Mouse (Mus musculus): ENCODE results near the gene Hipk1. TPM values are rescaled to one million over a fixed set of nuclear protein-coding genes. Genes with fewer than 3 reads are reported as not detected.
A peak's percentile ranks its signal among the peaks of the same experiment; 100 is the strongest.

Gene Hipk1
- polyA plus RNA-seq, 1 experiment from 2014 or later = 16.8 TPM

- DNase-seq (peak; percentile 97), ATAC-seq (ENCODE audit: insufficient read depth) (peak; percentile 97)
- peaks cover 5% of the 10 kb centered on the region; the same call in 1 of the 2 replicates for H3K4me1 ChIP-seq (ENCODE audit: insufficient read depth)
- peak within 1 kb of the TSS; percentile 91 for H3K9ac ChIP-seq
- H3K4me3 ChIP-seq (ENCODE audit: low read depth, low read length) = peak within 1 kb of the TSS; percentile 85
- no peaks in the 10 kb centered on the region for H3K27me3 ChIP-seq (ENCODE audit: insufficient read depth, low read length)
- H3K27ac ChIP-seq (ENCODE audit: low read depth) = peak within 1 kb of the TSS; percentile 96
- H3K4me2 ChIP-seq = peak within 1 kb of the TSS; percentile 72
- peaks cover 32% of the 10 kb centered on the region for H3K36me3 ChIP-seq (ENCODE audit: insufficient read depth)
- TF ChIP-seq CTCF (IDR thresholded peaks at IDR 0.05; ENCODE audit: low read depth) = no peak
- H3K9me3 ChIP-seq (ENCODE audit: low read depth, low read length) = no peaks in the 10 kb centered on the region
- under 1% methylated on average over 66 of the region's 70 CpGs for WGBS
Observed at GRCm38 (mm10) chr3:103808891-103809798, 17.8 kb upstream of the Hipk1 start, which contains the start of the genes Dclre1b, Ap4b1 and Gm43064. Dclre1b (minus strand) TSS chr3:103809444. Ap4b1 (plus strand) TSS chr3:103809520. Gm43064 (plus strand) TSS chr3:103809573.

- Histone ChIP-seq H3K4me1 (ENCODE audit: insufficient read depth) (peaks cover 11% of the 10 kb centered on the region), H3K36me3 (ENCODE audit: insufficient read depth) (peaks cover 45% of the 10 kb centered on the region), H3K4me2 (no peak overlapping the region), H3K9me3 (ENCODE audit: low read depth, low read length) (no peaks in the 10 kb centered on the region), H3K27me3 (ENCODE audit: insufficient read depth, low read length) (no peaks in the 10 kb centered on the region), H3K4me3 (ENCODE audit: low read depth, low read length) (no peak overlapping the region), H3K9ac (no peak overlapping the region), H3K27ac (ENCODE audit: low read depth) (no peak overlapping the region)
- DNase-seq (no peak), ATAC-seq (ENCODE audit: insufficient read depth) (no peak)
- 90% methylated on average over 1 of the region's 1 CpGs for WGBS
- no peak for TF ChIP-seq CTCF (IDR thresholded peaks at IDR 0.05; ENCODE audit: low read depth)
Observed at GRCm38 (mm10) chr3:103805671-103806070, 14.3 kb upstream of the Hipk1 start.

DNA sequence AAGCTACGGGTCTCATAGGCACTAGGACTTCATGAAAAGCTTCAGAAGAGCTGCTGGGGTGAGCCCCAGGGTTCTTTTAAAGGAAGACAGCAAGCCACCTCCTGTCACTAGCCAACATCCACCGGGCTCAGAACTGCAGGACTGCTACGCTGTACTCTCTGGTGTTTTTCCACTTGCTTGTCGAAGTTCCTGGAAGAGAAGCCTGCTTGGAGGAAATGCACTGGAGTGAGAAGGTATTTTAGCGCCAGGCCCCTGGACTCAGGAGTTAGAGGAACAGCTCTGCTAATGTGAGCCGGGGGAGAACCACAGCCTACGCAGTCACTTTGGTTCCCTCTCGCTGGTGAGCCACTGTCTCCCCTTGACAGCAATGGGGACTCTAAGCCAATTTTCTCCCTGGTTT, 11.5 kb upstream of the Hipk1 start:
- no peaks in the 10 kb centered on the region for H3K27me3 ChIP-seq (ENCODE audit: insufficient read depth, low read length)
- no peak overlapping the region; the same call in 1 of the 2 replicates for H3K27ac ChIP-seq (ENCODE audit: low read depth)
- H3K4me3 ChIP-seq (ENCODE audit: low read depth, low read length) = no peak overlapping the region
- 87% methylated on average over 8 of the region's 8 CpGs for WGBS
- DNase-seq (no peak), ATAC-seq (ENCODE audit: insufficient read depth) (no peak)
- no peaks in the 10 kb centered on the region for H3K9me3 ChIP-seq (ENCODE audit: low read depth, low read length)
- TF ChIP-seq CTCF (IDR thresholded peaks at IDR 0.05; ENCODE audit: low read depth) = no peak
- H3K9ac ChIP-seq = no peak overlapping the region
- H3K4me1 ChIP-seq (ENCODE audit: insufficient read depth) = peaks cover 6% of the 10 kb centered on the region
- H3K4me2 ChIP-seq = no peak overlapping the region
- H3K36me3 ChIP-seq (ENCODE audit: insufficient read depth) = peaks cover 45% of the 10 kb centered on the region

- H3K4me1 ChIP-seq (ENCODE audit: insufficient read depth) = peaks cover 6% of the 10 kb centered on the region
- DNase-seq (peak; percentile 71), ATAC-seq (ENCODE audit: insufficient read depth) (peak; percentile 91)
- no peaks in the 10 kb centered on the region for H3K27me3 ChIP-seq (ENCODE audit: insufficient read depth, low read length)
- H3K27ac ChIP-seq (ENCODE audit: low read depth) = peak overlapping the region; percentile 78
- H3K36me3 ChIP-seq (ENCODE audit: insufficient read depth) = peaks cover 40% of the 10 kb centered on the region
- no peak overlapping the region for H3K4me3 ChIP-seq (ENCODE audit: low read depth, low read length)
- WGBS = 38% methylated on average over 10 of the region's 10 CpGs
- no peaks in the 10 kb centered on the region for H3K9me3 ChIP-seq (ENCODE audit: low read depth, low read length)
- H3K9ac ChIP-seq = no peak overlapping the region; the same call in 1 of the 2 replicates
- H3K4me2 ChIP-seq = peak overlapping the region; percentile 1; the same call in 1 of the 2 replicates
- TF ChIP-seq CTCF (IDR thresholded peaks at IDR 0.05; ENCODE audit: low read depth) = no peak
Observed at GRCm38 (mm10) chr3:103801631-103802531, 10.5 kb upstream of the Hipk1 start.

- no peak; the same call in 1 of the 2 replicates for ATAC-seq (ENCODE audit: insufficient read depth)
- WGBS = 63% methylated on average over 2 of the region's 2 CpGs
Observed at GRCm38 (mm10) chr3:103799507-103799906, 8.1 kb upstream of the Hipk1 start.

DNA sequence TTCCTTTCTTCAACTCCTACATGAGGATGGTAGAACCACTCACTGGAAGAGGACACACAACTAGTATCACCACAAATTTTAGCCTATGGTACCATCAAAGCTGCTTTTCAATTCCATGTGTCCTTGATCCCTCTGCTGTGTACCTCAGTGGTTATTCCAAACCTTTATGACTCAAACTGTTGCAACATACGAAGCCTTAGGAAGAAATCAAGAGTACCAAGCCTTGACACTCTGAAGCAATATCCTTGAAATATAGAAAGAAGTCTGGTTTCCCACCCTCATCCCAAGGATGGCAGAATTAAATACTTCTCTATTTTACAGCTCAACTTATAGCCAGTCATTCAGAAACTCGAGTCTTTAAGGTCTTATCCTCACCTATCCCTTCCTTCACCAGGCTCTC, 5.0 kb upstream of the Hipk1 start:
- Histone ChIP-seq H3K9ac (no peak overlapping the region), H3K27me3 (ENCODE audit: insufficient read depth, low read length) (no peaks in the 10 kb centered on the region), H3K4me2 (no peak overlapping the region), H3K4me3 (ENCODE audit: low read depth, low read length) (no peak overlapping the region), H3K27ac (ENCODE audit: low read depth) (no peak overlapping the region), H3K36me3 (ENCODE audit: insufficient read depth) (no peaks in the 10 kb centered on the region), H3K4me1 (ENCODE audit: insufficient read depth) (no peaks in the 10 kb centered on the region), H3K9me3 (ENCODE audit: low read depth, low read length) (no peaks in the 10 kb centered on the region)
- ATAC-seq (ENCODE audit: insufficient read depth) (no peak), DNase-seq (no peak)
- 54% methylated on average over 2 of the region's 2 CpGs for WGBS
- TF ChIP-seq CTCF (IDR thresholded peaks at IDR 0.05; ENCODE audit: low read depth) = no peak

More at GRCm38 (mm10) chr3:103799507-103799906, 8.1 kb upstream of the Hipk1 start:
- Histone ChIP-seq H3K36me3 (ENCODE audit: insufficient read depth) (peaks cover 24% of the 10 kb centered on the region), H3K4me2 (no peak overlapping the region), H3K27ac (ENCODE audit: low read depth) (no peak overlapping the region), H3K4me1 (ENCODE audit: insufficient read depth) (peaks cover 6% of the 10 kb centered on the region), H3K9ac (no peak overlapping the region), H3K9me3 (ENCODE audit: low read depth, low read length) (no peaks in the 10 kb centered on the region), H3K4me3 (ENCODE audit: low read depth, low read length) (no peak overlapping the region), H3K27me3 (ENCODE audit: insufficient read depth, low read length) (no peaks in the 10 kb centered on the region)
- no peak for TF ChIP-seq CTCF (IDR thresholded peaks at IDR 0.05; ENCODE audit: low read depth)
- no peak for DNase-seq
